Mouse (Mus musculus) forebrain, embryonic 13.5 days (tissue): ENCODE measurements around the gene Uaca. TPM values are rescaled to one million over a fixed set of nuclear protein-coding genes. Genes with fewer than 3 reads are reported as not detected.

Source experiments
- ATAC-seq: fragments of 200-750 bp; cut with Nextera tagmentation; 2 replicates; pipeline ENCODE4 v1.8.0; 2017
- H3K27ac ChIP-seq: fragments of 300-500 bp; sonication (generic); 2 replicates; pipeline ENCODE4 v1.5.1; 2015; ENCODE audit warnings: inconsistent platforms, mild to moderate bottlenecking, moderate library complexity
- H3K27me3 ChIP-seq: fragments of 300-500 bp; sonication (generic); 2 replicates; pipeline ENCODE4 v1.6.1; 2015; ENCODE audit warnings: mild to moderate bottlenecking, inconsistent platforms
- H3K36me3 ChIP-seq: fragments of 300-500 bp; sonication (generic); 2 replicates; pipeline ENCODE4 v1.6.1; 2015; ENCODE audit warnings: mild to moderate bottlenecking, inconsistent platforms; ENCODE audit not compliant: poor library complexity, severe bottlenecking
- H3K4me1 ChIP-seq: fragments of 300-500 bp; sonication (generic); 2 replicates; pipeline ENCODE4 v1.6.1; 2015; ENCODE audit warnings: inconsistent platforms
- H3K4me2 ChIP-seq: fragments of 300-500 bp; sonication (generic); 2 replicates; pipeline ENCODE4 v1.6.1; 2015; ENCODE audit warnings: inconsistent platforms, mild to moderate bottlenecking, moderate library complexity
- H3K4me3 ChIP-seq: fragments of 300-500 bp; sonication (generic); 2 replicates; pipeline ENCODE4 v1.5.1; 2015; ENCODE audit warnings: mild to moderate bottlenecking, inconsistent platforms
- H3K9ac ChIP-seq: fragments of 300-500 bp; sonication (generic); 2 replicates; pipeline ENCODE4 v1.6.1; 2015; ENCODE audit warnings: mild to moderate bottlenecking, inconsistent platforms
- H3K9me3 ChIP-seq: fragments of 300-500 bp; sonication (generic); replicated peaks from 2 replicates; pipeline ENCODE4 v1.6.1; 2016; ENCODE audit warnings: inconsistent platforms
- WGBS: fragments of 180-500 bp; shearing (Covaris S2); methylation state at CpG from one replicate; pipeline ENCODE4 v1.1.7; 2015; 5-methylcytosine and 5-hydroxymethylcytosine counted together
- polyA plus RNA-seq: library from polyadenylated mRNA; unstranded; fragments of >200 nt; fragmentation: Nextera tagmentation; extraction: Ambion mirVana; gene quantifications from 2 replicates; pipeline ENCODE4 v1.2.1, GENCODE M21; 2015

The Uaca gene
- polyA plus RNA-seq, 1 experiment from 2014 or later: 21.0 TPM

DNA sequence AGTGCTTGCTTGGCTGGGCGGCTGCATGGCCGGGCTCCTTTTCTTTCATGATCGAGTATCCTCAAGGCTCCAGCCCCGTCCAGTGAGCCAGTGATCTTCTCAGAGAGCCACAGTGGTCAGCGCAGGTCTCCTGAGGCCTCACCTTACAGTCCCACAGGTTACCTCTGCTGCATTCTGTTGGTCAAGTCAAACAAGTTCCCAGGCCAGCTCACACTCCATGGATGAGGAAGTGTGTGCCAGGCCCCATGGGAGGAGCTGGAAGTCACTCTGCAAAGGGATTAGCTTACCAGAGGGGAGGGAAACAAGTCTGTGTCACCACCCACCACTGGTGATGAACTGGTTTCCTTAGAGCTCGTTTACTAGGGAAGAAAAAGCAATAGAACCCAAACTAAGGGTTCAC is 28.3 kb downstream of the Uaca start:
- no peaks in the 10 kb centered on the region for H3K36me3 ChIP-seq
- H3K4me2 ChIP-seq: no peak overlapping the region
- H3K27ac ChIP-seq: no peak overlapping the region
- H3K27me3 ChIP-seq: no peaks in the 10 kb centered on the region
- ATAC-seq: no peak
- WGBS: 82% methylated on average over 6 of the region's 6 CpGs
- no peaks in the 10 kb centered on the region for H3K4me1 ChIP-seq
- H3K4me3 ChIP-seq: no peak overlapping the region
- no peak overlapping the region for H3K9ac ChIP-seq
- H3K9me3 ChIP-seq: no peaks in the 10 kb centered on the region

DNA sequence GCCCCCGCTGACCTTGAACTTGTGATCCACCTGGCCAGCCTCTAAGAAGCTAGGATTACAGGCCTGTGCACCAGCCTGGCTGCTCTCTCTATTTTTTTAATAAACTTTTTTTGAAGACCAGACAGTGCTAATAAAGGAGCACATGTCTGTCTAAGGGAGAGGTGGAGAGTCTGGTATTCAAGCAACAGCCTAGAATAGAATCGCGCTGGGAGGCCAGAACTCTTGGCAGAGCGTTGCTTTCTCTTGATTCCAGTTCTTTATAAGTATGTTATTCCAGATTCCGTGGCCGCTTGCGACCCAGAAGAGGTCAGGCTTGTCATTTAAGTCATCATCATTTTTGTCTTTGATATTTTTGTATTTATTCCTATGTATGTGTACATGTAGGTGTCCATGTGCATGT is 31.2 kb downstream of the Uaca start:
- Histone ChIP-seq H3K9ac (no peak overlapping the region), H3K36me3 (no peaks in the 10 kb centered on the region), H3K9me3 (no peaks in the 10 kb centered on the region), H3K4me1 (no peaks in the 10 kb centered on the region), H3K4me2 (no peak overlapping the region), H3K27me3 (no peaks in the 10 kb centered on the region), H3K27ac (no peak overlapping the region), H3K4me3 (no peak overlapping the region)
- 98% methylated on average over 7 of the region's 7 CpGs for WGBS
- ATAC-seq: no peak

DNA sequence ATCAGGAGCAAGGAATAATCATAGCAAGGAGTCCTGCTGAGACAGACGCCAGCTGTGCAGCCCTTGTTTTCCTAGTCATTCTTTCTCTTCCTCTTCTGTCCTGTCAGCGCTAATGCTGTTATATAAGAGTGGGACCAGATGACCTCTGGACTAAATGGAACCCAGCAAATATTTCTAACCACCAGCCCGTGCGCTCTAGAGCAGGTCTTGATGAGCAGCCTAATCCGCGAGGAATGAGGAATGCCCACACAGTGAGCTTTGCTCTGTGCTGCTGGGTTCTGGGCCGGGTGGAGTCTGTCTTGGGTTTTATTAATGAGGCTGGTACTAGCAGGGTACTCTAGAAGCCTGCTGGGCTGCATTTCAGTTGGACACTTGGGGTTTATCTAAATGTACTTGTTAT is 32.4 kb downstream of the Uaca start:
- WGBS: 83% methylated on average over 7 of the region's 7 CpGs
- Histone ChIP-seq H3K27ac (no peak overlapping the region), H3K27me3 (no peaks in the 10 kb centered on the region), H3K9ac (no peak overlapping the region), H3K36me3 (no peaks in the 10 kb centered on the region), H3K4me2 (no peak overlapping the region), H3K4me1 (no peaks in the 10 kb centered on the region), H3K4me3 (no peak overlapping the region), H3K9me3 (no peaks in the 10 kb centered on the region)
- no peak for ATAC-seq

DNA sequence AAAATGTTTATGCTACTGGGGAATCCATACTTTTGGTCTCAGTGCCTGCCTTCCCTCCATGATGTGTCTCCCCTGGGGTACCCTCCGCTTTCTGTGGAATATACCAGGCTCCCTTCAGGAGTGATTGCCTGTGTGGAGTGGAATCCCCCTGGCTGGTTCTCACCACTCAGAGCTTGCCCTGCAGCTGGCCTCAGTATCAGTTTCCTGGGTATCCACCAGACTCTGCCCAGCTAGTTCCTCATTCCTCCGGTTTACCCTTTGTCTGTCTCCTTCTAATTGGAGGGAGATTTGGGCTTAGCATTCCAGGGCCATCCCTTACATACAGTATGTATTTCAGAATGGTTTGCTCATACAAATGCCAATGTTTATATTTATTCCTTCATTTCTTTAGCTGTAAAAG is 33.9 kb downstream of the Uaca start:
- Histone ChIP-seq H3K27ac (no peak overlapping the region), H3K27me3 (no peaks in the 10 kb centered on the region), H3K9me3 (no peaks in the 10 kb centered on the region), H3K36me3 (no peaks in the 10 kb centered on the region), H3K9ac (no peak overlapping the region), H3K4me3 (no peak overlapping the region), H3K4me2 (no peak overlapping the region), H3K4me1 (no peaks in the 10 kb centered on the region)
- no peak for ATAC-seq
- 84% methylated on average over 2 of the region's 2 CpGs for WGBS

DNA sequence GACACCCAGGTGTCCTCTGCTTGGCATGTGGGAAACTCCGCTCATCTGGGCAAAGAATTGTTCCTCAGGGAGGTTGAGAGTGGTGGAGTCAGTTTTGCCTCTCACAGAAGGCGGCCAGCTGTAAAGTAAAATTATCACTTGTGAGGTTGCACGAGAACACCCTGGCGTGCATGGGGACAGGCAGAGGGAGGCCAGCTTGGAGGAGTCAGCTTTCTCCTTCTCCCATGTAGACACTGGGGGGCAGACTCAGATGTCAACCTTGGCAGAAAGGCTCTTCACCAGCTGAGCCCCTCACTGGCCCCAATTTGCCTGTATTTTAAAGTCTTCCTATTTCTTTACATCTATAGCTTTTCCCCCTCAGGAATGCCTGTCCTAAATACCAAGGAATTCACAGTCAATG is 35.3 kb downstream of the Uaca start:
- no peak overlapping the region for H3K27ac ChIP-seq
- ATAC-seq: no peak
- H3K9me3 ChIP-seq: 0 out of 2 replicates have a peak, but pooled peaks cover 3% of the 10 kb centered on the region
- 94% methylated on average over 4 of the region's 4 CpGs for WGBS
- H3K4me2 ChIP-seq: no peak overlapping the region
- no peaks in the 10 kb centered on the region for H3K36me3 ChIP-seq
- no peaks in the 10 kb centered on the region for H3K27me3 ChIP-seq
- no peak overlapping the region for H3K4me3 ChIP-seq
- H3K4me1 ChIP-seq: no peaks in the 10 kb centered on the region
- H3K9ac ChIP-seq: no peak overlapping the region

DNA sequence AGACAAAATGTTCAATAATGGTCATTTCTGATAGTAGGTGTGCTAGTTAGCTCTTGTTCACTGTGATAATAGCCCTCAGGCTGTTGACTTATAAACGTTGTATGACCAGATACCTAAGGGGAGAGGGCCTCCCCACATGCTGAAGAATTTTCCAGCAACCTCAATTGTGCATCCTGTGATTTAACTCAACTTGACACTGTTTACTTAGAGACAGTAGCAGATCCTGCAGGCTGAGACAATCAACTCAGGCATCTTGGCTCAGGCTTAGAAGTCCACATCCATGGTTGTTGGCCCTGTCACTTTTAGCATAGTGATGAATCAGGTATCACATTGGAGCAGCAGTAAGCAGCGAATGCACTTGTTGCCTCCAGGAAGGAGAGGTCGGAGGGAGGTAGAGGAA is 35.7 kb downstream of the Uaca start:
- H3K4me3 ChIP-seq: no peak overlapping the region
- WGBS: 79% methylated on average over 3 of the region's 3 CpGs
- no peak for ATAC-seq
- 0 out of 2 replicates have a peak, but pooled peaks cover 3% of the 10 kb centered on the region for H3K9me3 ChIP-seq
- no peaks in the 10 kb centered on the region for H3K4me1 ChIP-seq
- no peaks in the 10 kb centered on the region for H3K27me3 ChIP-seq
- H3K4me2 ChIP-seq: no peak overlapping the region
- H3K27ac ChIP-seq: no peak overlapping the region
- H3K36me3 ChIP-seq: no peaks in the 10 kb centered on the region
- H3K9ac ChIP-seq: no peak overlapping the region

DNA sequence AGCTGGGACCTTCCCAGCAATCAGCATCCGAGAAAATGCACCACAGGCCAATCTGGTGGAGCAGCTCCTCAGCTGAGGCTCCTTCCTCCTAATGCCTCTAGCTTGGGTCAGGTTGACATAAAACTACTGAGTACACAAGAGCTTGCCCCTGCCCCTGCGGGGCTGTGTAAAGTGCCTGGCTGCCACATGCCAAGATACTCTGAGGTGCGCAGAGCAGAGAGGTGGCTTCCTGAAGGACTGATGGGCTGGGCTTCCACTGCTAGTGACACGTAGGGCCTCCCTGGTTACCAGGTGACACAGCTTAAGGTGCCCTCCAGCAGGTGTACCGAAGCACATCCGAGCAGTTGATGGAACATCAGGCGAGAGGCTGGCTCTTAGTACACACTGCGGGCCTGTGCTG is 37.9 kb downstream of the Uaca start:
- no peaks in the 10 kb centered on the region for H3K36me3 ChIP-seq
- no peak overlapping the region for H3K27ac ChIP-seq
- WGBS: 95% methylated on average over 8 of the region's 8 CpGs
- no peaks in the 10 kb centered on the region; the same call in 1 of the 2 replicates for H3K27me3 ChIP-seq
- no peak overlapping the region for H3K4me3 ChIP-seq
- peaks cover 10% of the 10 kb centered on the region for H3K4me1 ChIP-seq
- H3K9ac ChIP-seq: no peak overlapping the region
- no peak overlapping the region for H3K4me2 ChIP-seq
- no peak for ATAC-seq
- 0 out of 2 replicates have a peak, but pooled peaks cover 3% of the 10 kb centered on the region for H3K9me3 ChIP-seq

DNA sequence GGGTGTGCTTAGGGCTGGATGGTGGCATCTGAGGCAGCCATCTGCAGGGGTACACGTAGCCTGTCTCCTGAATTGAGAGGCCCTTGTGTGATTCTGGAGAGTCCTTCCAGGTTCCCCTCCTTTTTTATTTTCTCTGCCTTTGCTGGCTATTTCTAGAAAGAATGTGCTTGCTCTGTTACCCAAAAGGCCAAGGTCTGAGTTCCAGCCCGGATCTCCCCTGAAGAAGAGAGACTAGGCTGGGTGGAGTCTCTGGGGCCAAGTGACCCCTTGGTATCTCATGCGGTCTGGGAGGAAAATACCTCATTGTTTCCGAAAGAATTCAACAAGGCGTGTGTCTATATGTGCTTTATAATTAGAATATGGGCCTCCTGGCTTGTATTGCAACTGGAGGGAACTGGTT is 41.8 kb downstream of the Uaca start:
- Histone ChIP-seq H3K36me3 (no peaks in the 10 kb centered on the region), H3K4me3 (no peak overlapping the region), H3K4me2 (no peak overlapping the region), H3K9me3 (0 out of 2 replicates have a peak, but pooled peaks cover 3% of the 10 kb centered on the region), H3K9ac (no peak overlapping the region), H3K27ac (no peak overlapping the region), H3K27me3 (peaks cover 12% of the 10 kb centered on the region), H3K4me1 (peaks cover 34% of the 10 kb centered on the region)
- ATAC-seq: no peak
- 54% methylated on average over 5 of the region's 5 CpGs for WGBS

DNA sequence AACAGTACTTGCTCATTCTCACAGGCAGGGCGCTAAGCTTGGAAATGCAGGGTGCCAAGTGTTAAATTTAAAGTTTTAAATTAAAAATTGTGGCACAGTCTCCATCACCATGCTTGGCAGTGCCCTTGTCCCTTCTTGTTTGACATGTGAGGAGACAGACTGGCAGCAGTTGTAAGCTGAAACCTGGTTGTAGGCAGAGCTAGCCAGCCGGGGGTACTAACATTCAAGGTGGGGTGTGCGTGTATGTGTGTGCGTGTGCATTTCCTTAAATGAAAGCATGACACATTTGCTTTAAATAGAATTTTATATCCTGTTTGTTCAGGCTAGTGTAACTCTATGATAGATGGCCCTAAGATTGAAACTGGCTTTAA is 42.7 kb downstream of the Uaca start:
- peaks cover 36% of the 10 kb centered on the region for H3K4me1 ChIP-seq
- no peaks in the 10 kb centered on the region for H3K36me3 ChIP-seq
- 48% methylated on average over 4 of the region's 4 CpGs for WGBS
- 0 out of 2 replicates have a peak, but pooled peaks cover 3% of the 10 kb centered on the region for H3K9me3 ChIP-seq
- peak overlapping the region; percentile 62 for H3K4me2 ChIP-seq
- peaks cover 12% of the 10 kb centered on the region for H3K27me3 ChIP-seq
- no peak for ATAC-seq
- peak overlapping the region; percentile 58; the same call in 1 of the 2 replicates for H3K9ac ChIP-seq
- peak overlapping the region; percentile 73; the same call in 1 of the 2 replicates for H3K27ac ChIP-seq
- no peak overlapping the region for H3K4me3 ChIP-seq

DNA sequence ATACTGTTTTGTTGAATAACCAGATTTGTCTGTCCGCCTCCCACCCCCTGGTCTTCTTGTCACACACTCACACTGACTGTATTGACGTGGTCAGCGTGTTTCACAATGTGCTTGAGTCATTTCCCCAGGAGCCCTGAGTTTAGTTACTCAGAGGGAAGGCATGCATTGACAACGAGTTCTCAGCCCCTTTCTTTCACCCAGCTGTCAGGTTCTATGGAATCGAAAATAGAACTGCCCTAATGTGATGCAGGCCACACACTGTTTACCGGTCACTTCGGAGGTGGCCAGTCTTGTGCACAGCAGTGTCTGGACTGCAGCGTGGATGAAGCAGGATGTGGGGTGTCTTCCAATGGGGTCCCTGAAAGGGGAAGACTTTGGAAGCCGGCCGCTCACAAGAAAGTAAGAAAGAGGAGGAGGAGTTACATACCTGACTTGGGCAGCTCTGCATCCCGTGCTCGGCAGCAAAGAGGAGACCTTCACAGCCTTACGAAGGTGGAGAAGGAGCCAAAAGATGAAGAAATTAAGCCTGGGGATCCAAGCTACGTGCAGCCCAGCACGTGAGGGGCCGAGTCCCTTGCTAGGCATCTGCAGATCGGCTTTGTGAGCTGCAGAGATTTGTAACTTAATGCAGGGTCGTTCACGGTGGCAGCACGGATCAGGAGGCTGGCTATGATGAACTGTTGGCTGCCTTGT is 43.3 kb downstream of the Uaca start:
- peak overlapping the region; percentile 58 for H3K9ac ChIP-seq
- H3K4me2 ChIP-seq: peak overlapping the region; percentile 62
- H3K4me3 ChIP-seq: peak overlapping the region; percentile 29
- H3K9me3 ChIP-seq: 0 out of 2 replicates have a peak, but pooled peaks cover 3% of the 10 kb centered on the region
- peak overlapping the region; percentile 73 for H3K27ac ChIP-seq
- H3K36me3 ChIP-seq: no peaks in the 10 kb centered on the region
- 1% methylated on average over 20 of the region's 20 CpGs for WGBS
- peaks cover 36% of the 10 kb centered on the region for H3K4me1 ChIP-seq
- peak; percentile 38; the same call in 1 of the 2 replicates for ATAC-seq
- peaks cover 12% of the 10 kb centered on the region for H3K27me3 ChIP-seq

DNA sequence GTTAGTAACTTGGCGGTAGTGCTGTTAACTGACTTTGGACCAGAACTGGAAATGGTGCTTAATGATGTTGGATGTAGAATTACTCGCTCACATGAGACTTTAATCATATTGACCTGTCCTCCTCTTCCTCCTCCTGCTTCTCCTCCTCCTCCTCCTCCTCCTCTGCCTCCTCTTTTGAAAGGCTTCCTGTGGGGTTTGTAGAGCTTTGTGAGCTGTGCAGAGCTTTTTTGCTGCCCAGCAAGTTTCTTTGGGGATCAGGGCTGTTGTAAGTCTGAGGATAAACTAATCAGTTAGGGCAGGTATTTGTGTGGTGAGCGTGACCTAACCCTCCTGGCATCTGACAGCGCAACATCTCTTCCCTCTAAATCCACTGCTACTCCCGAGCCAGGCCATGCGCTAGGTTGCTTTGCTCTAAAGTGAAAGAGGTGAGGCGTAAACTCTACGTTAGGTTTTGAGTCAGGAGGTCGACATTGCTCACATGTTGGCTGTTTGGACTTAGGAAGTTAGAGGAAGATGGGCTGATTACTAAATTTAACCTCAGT is 44.1 kb downstream of the Uaca start:
- peak overlapping the region; percentile 62 for H3K4me2 ChIP-seq
- peaks cover 36% of the 10 kb centered on the region for H3K4me1 ChIP-seq
- H3K9me3 ChIP-seq: 0 out of 2 replicates have a peak, but pooled peaks cover 3% of the 10 kb centered on the region
- 0 out of 2 replicates have a peak overlapping the region, but pooled peaks have one; percentile 29 for H3K4me3 ChIP-seq
- no peak for ATAC-seq
- no peak overlapping the region for H3K27ac ChIP-seq
- H3K36me3 ChIP-seq: no peaks in the 10 kb centered on the region
- H3K27me3 ChIP-seq: peaks cover 12% of the 10 kb centered on the region
- 0 out of 2 replicates have a peak overlapping the region, but pooled peaks have one; percentile 58 for H3K9ac ChIP-seq
- WGBS: 16% methylated on average over 9 of the region's 9 CpGs

DNA sequence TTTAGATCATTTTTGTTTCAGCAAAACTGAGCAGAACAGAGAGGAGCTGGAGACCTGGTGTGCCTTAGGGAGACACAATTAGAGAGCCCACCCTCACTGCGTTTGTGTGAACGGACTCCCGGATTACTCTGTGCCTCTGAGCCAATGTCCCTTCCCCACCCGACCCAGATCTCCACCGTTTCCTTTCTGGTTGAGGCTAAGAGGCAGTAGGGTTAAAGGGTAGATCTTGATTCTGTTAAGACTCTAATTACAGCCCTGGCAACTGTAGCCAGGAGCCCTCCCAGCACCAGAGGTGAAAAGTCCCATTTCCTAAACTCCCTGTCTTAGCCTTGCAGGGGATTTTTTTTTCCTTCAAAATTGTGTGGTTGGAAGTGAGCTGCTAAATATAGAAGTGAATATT is 47.1 kb downstream of the Uaca start:
- Histone ChIP-seq H3K9ac (no peak overlapping the region), H3K4me2 (no peak overlapping the region), H3K27ac (no peak overlapping the region), H3K36me3 (no peaks in the 10 kb centered on the region), H3K27me3 (peaks cover 12% of the 10 kb centered on the region), H3K9me3 (no peaks in the 10 kb centered on the region), H3K4me1 (peaks cover 33% of the 10 kb centered on the region), H3K4me3 (no peak overlapping the region)
- WGBS: 7% methylated on average over 5 of the region's 5 CpGs
- no peak for ATAC-seq
